Mouse (Mus musculus): Measurements from ENCODE around the gene Lrrc75b. TPM values are rescaled to one million over a fixed set of nuclear protein-coding genes. Genes with fewer than 3 reads are reported as not detected.

The Lrrc75b gene
- polyA plus RNA-seq, 1 experiment from 2014 or later = 0.07 TPM

GRCm38 (mm10) chr10:75556026-75556425 is 4.1 kb downstream of the Lrrc75b start:
- WGBS (ENCODE audit: insufficient replicate concordance) = 72% methylated on average over 9 of the region's 9 CpGs
- DNase-seq = no peak
- Histone ChIP-seq H3K4me1 (replicated peaks) (peaks cover 19% of the 10 kb centered on the region), H3K9me3 (replicated peaks) (no peaks in the 10 kb centered on the region), H3K4me2 (no peak overlapping the region), H3K36me3 (no peaks in the 10 kb centered on the region), H3K9ac (no peak overlapping the region), H3K27me3 (peaks cover 46% of the 10 kb centered on the region), H3K4me3 (replicated peaks) (no peak overlapping the region), H3K27ac (no peak overlapping the region)
- ATAC-seq (ENCODE audit: low read depth) = no peak

DNA sequence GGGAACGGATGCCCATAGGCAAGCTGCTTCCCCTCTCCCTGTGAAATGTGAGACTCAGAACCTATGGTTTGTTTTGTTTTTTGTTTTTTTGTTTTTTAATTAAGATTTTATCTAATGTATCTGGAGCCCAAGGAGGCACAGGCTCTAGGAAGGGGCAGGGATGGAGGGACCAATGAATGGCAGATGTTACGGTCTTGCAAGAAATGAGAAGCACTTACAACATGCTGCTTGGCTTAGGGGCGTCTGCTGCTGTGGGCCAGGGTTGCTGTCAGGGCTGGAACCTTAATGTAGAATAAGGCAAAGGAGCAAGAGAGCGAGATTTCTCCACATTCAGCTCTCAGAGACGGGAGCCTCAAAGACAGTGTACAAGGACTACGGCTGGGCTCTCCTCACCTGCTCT is 4.6 kb downstream of the Lrrc75b start:
- DNase-seq (no peak), ATAC-seq (ENCODE audit: low read depth) (no peak)
- no peak overlapping the region for H3K4me2 ChIP-seq
- no peak overlapping the region for H3K4me3 ChIP-seq (replicated peaks)
- peaks cover 41% of the 10 kb centered on the region for H3K27me3 ChIP-seq
- H3K27ac ChIP-seq = no peak overlapping the region
- H3K4me1 ChIP-seq (replicated peaks) = peaks cover 21% of the 10 kb centered on the region
- no peaks in the 10 kb centered on the region for H3K9me3 ChIP-seq (replicated peaks)
- 66% methylated on average over 6 of the region's 6 CpGs for WGBS (ENCODE audit: insufficient replicate concordance)
- H3K9ac ChIP-seq = no peak overlapping the region
- no peaks in the 10 kb centered on the region for H3K36me3 ChIP-seq

DNA sequence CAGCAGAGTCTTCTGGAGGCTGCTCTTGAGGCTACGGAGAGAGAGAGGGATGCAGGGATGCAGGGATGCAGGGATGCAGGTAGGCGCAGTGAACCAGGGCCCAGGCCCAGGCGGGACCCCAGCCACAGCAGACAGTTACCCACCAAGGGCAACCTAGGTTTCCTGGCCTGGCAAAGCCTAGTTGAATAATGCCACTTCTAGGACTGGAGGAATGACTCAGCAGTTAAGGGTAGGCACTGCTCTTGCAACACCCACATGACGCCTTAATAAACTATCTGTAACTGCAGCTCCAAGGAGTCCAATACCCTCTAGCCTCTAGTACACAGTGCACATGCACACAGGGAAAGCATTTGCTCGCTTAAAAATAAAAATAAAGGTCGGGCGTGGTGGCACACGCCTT is 6.0 kb downstream of the Lrrc75b start:
- ATAC-seq (ENCODE audit: low read depth) = no peak
- no peaks in the 10 kb centered on the region for H3K36me3 ChIP-seq
- H3K4me2 ChIP-seq = no peak overlapping the region

GRCm38 (mm10) chr10:75552701-75553450 is 7.3 kb downstream of the Lrrc75b start:
- Histone ChIP-seq H3K4me2 (no peak overlapping the region), H3K9me3 (replicated peaks) (no peaks in the 10 kb centered on the region), H3K27ac (no peak overlapping the region), H3K36me3 (no peaks in the 10 kb centered on the region), H3K27me3 (peaks cover 15% of the 10 kb centered on the region), H3K9ac (no peak overlapping the region), H3K4me1 (replicated peaks) (peaks cover 13% of the 10 kb centered on the region), H3K4me3 (replicated peaks) (no peak overlapping the region)
- 65% methylated on average over 13 of the region's 13 CpGs for WGBS (ENCODE audit: insufficient replicate concordance)
- ATAC-seq (ENCODE audit: low read depth) (no peak), DNase-seq (no peak)

More for the DNA sequence above, 6.0 kb downstream of the Lrrc75b start:
- 64% methylated on average over 8 of the region's 8 CpGs for WGBS (ENCODE audit: insufficient replicate concordance)
- Histone ChIP-seq H3K27me3 (peaks cover 27% of the 10 kb centered on the region), H3K9ac (no peak overlapping the region), H3K27ac (no peak overlapping the region), H3K4me3 (replicated peaks) (no peak overlapping the region), H3K9me3 (replicated peaks) (no peaks in the 10 kb centered on the region), H3K4me1 (replicated peaks) (peaks cover 13% of the 10 kb centered on the region)
- DNase-seq = no peak

DNA sequence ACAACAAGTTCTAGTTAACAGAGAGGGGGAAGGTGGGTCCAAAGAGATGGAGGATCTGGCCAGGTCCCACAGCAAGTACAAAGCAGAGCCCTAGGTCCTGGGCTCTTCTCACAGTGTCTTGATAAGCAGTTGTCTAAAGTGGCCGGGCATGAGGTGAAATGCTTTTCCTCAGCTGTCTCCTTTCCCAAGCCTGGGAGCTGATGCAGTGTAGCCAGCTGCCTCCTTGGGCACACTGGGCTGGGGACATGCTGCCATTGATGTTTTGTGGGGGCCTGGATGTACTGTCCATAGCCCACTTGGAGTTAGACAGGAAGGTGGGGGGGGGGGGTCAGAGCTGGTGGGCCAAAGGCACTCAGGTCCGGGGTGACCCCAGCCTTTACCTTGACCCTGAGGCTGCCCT is 8.0 kb downstream of the Lrrc75b start:
- Histone ChIP-seq H3K9ac (no peak overlapping the region), H3K36me3 (no peaks in the 10 kb centered on the region), H3K4me2 (no peak overlapping the region), H3K4me1 (replicated peaks) (peaks cover 13% of the 10 kb centered on the region), H3K9me3 (replicated peaks) (no peaks in the 10 kb centered on the region), H3K4me3 (replicated peaks) (no peak overlapping the region), H3K27ac (no peak overlapping the region), H3K27me3 (peaks cover 7% of the 10 kb centered on the region; the same call in 1 of the 2 replicates)
- ATAC-seq (ENCODE audit: low read depth) = no peak
- 54% methylated on average over 2 of the region's 2 CpGs for WGBS (ENCODE audit: insufficient replicate concordance)
- DNase-seq = no peak

- H3K27ac ChIP-seq = no peak overlapping the region
- no peak overlapping the region for H3K9ac ChIP-seq
- H3K4me2 ChIP-seq = no peak overlapping the region; the same call in 1 of the 2 replicates
- no peaks in the 10 kb centered on the region for H3K27me3 ChIP-seq
- peaks cover 13% of the 10 kb centered on the region for H3K4me1 ChIP-seq (replicated peaks)
- WGBS (ENCODE audit: insufficient replicate concordance) = 25% methylated on average over 12 of the region's 12 CpGs
- ATAC-seq (ENCODE audit: low read depth) = no peak
- no peaks in the 10 kb centered on the region for H3K9me3 ChIP-seq (replicated peaks)
- DNase-seq = no peak
- H3K4me3 ChIP-seq (replicated peaks) = no peak overlapping the region
- no peaks in the 10 kb centered on the region for H3K36me3 ChIP-seq
Measured at GRCm38 (mm10) chr10:75551175-75551574, 9.0 kb downstream of the Lrrc75b start.

DNA sequence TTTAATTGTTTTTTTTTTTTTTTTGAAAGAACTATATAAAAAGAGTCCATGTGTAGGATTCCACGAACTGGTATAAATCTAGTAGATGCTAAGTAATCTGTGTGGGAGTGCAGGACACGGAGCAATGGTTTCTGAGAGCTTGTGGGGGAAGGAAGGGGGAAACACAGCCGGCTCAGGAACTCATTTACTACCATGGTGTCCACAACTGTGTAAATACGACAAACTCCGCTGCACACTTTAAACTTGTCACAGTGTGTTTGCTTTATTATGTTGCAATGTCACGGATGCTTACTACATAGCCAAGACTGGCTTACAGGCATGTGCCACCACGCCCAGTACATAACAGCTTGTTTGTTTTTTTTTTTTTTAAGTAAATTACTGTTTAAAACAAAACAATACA is 10.2 kb downstream of the Lrrc75b start:
- no peak overlapping the region for H3K9ac ChIP-seq
- ATAC-seq (ENCODE audit: low read depth) (no peak), DNase-seq (no peak)
- whole genome bisulfite sequencing (ENCODE audit: insufficient replicate concordance) = 52% methylated on average over 7 of the region's 7 CpGs
- H3K36me3 ChIP-seq = no peaks in the 10 kb centered on the region
- no peak overlapping the region for H3K27ac ChIP-seq
- H3K4me1 ChIP-seq (replicated peaks) = peaks cover 13% of the 10 kb centered on the region
- H3K4me3 ChIP-seq (replicated peaks) = no peak overlapping the region
- H3K27me3 ChIP-seq = no peaks in the 10 kb centered on the region
- no peak overlapping the region for H3K4me2 ChIP-seq
- H3K9me3 ChIP-seq (replicated peaks) = no peaks in the 10 kb centered on the region

- H3K36me3 ChIP-seq = no peaks in the 10 kb centered on the region
- no peaks in the 10 kb centered on the region for H3K27me3 ChIP-seq
- no peak overlapping the region for H3K9ac ChIP-seq
- ATAC-seq (ENCODE audit: low read depth) = no peak
- no peak overlapping the region for H3K4me3 ChIP-seq (replicated peaks)
- no peak overlapping the region for H3K27ac ChIP-seq
- DNase-seq = no peak
- 0 out of 2 replicates have a peak, but pooled peaks cover 7% of the 10 kb centered on the region for H3K4me1 ChIP-seq (replicated peaks)
- H3K9me3 ChIP-seq (replicated peaks) = no peaks in the 10 kb centered on the region
- no peak overlapping the region for H3K4me2 ChIP-seq
- WGBS (ENCODE audit: insufficient replicate concordance) = 63% methylated on average over 14 of the region's 14 CpGs
Measured at GRCm38 (mm10) chr10:75548486-75548885, 11.6 kb downstream of the Lrrc75b start.

DNA sequence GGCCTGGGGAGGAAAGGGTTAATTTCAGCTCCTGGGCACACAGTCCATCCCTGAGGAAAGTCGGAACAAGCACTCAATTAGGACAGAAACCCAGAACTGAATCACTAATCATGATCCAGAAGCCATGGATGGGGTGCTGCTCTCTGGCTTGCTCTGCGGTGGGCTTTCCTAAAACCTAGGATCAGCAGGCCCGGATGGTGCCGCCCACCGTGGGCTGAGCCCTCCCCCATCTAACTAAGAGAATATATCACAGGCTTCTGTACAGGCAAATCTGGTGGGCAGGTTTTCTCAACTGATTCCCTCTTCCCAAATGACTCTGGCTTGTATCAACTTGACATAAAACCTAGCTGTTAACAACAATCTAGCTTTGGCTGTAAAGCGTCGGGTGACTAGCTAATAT is 12.2 kb downstream of the Lrrc75b start:
- WGBS (ENCODE audit: insufficient replicate concordance) = 68% methylated on average over 7 of the region's 7 CpGs
- Histone ChIP-seq H3K4me3 (replicated peaks) (no peak overlapping the region), H3K9ac (no peak overlapping the region), H3K4me1 (replicated peaks) (0 out of 2 replicates have a peak, but pooled peaks cover 7% of the 10 kb centered on the region), H3K27me3 (no peaks in the 10 kb centered on the region), H3K36me3 (no peaks in the 10 kb centered on the region), H3K4me2 (no peak overlapping the region), H3K27ac (no peak overlapping the region), H3K9me3 (replicated peaks) (no peaks in the 10 kb centered on the region)
- no peak for ATAC-seq (ENCODE audit: low read depth)
- DNase-seq = no peak

DNA sequence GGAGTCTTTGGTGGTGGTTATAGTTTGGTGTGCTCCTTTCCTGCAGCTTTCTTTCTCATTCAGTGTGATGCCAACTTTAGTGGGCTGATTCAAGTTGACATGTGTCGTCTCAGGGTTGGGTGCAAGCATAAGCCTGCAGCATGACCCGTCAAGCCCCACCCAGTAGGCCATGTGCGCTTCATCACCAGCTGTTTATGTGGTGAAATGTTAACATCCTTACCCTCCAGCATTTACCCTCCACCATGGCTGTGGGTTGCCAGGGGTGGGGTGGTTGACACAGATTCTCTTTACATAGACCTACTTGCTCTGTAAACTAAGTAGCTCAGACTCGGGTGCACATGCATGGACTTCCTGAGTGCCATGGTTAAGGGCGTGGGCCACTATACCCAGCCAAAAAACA is 24.0 kb downstream of the Lrrc75b start:
- Histone ChIP-seq H3K4me2 (no peak overlapping the region), H3K9me3 (replicated peaks) (no peaks in the 10 kb centered on the region), H3K27me3 (no peaks in the 10 kb centered on the region), H3K4me3 (replicated peaks) (no peak overlapping the region), H3K9ac (no peak overlapping the region), H3K4me1 (replicated peaks) (no peaks in the 10 kb centered on the region), H3K36me3 (peaks cover 54% of the 10 kb centered on the region), H3K27ac (no peak overlapping the region)
- DNase-seq (no peak), ATAC-seq (ENCODE audit: low read depth) (no peak)
- 78% methylated on average over 5 of the region's 5 CpGs for WGBS (ENCODE audit: insufficient replicate concordance)

- no peak for DNase-seq
Measured at GRCm38 (mm10) chr10:75535423-75535822, 24.7 kb downstream of the Lrrc75b start.

GRCm38 (mm10) chr10:75534934-75535333 is 25.2 kb downstream of the Lrrc75b start:
- Histone ChIP-seq H3K27me3 (no peaks in the 10 kb centered on the region), H3K27ac (no peak overlapping the region), H3K4me3 (replicated peaks) (no peak overlapping the region), H3K36me3 (peaks cover 63% of the 10 kb centered on the region), H3K4me1 (replicated peaks) (no peaks in the 10 kb centered on the region), H3K4me2 (no peak overlapping the region), H3K9ac (no peak overlapping the region), H3K9me3 (replicated peaks) (no peaks in the 10 kb centered on the region)
- no peak for DNase-seq
- WGBS (ENCODE audit: insufficient replicate concordance) = 78% methylated on average over 8 of the region's 8 CpGs
- no peak for ATAC-seq (ENCODE audit: low read depth)

More at GRCm38 (mm10) chr10:75535423-75535822, 24.7 kb downstream of the Lrrc75b start:
- H3K4me2 ChIP-seq = no peak overlapping the region
- H3K9ac ChIP-seq = no peak overlapping the region
- no peaks in the 10 kb centered on the region for H3K4me1 ChIP-seq (replicated peaks)
- peaks cover 59% of the 10 kb centered on the region for H3K36me3 ChIP-seq
- no peaks in the 10 kb centered on the region for H3K27me3 ChIP-seq
- 72% methylated on average over 2 of the region's 2 CpGs for WGBS (ENCODE audit: insufficient replicate concordance)
- no peak overlapping the region for H3K4me3 ChIP-seq (replicated peaks)
- H3K27ac ChIP-seq = no peak overlapping the region
- H3K9me3 ChIP-seq (replicated peaks) = no peaks in the 10 kb centered on the region
- no peak for ATAC-seq (ENCODE audit: low read depth)

All from liver, embryonic 13.5 days (tissue).